Mouse (Mus musculus): Measurements from ENCODE around the gene Cela3a. TPM values are rescaled to one million over a fixed set of nuclear protein-coding genes. Genes with fewer than 3 reads are reported as not detected.
"Not testable (repeated sequence)": the region's sequence is repeated elsewhere in the genome, so short reads cannot be mapped to it uniquely, and the experiment has no call there.

Gene Cela3a
- polyA plus RNA-seq, 1 experiment from 2014 or later = not detected

DNA sequence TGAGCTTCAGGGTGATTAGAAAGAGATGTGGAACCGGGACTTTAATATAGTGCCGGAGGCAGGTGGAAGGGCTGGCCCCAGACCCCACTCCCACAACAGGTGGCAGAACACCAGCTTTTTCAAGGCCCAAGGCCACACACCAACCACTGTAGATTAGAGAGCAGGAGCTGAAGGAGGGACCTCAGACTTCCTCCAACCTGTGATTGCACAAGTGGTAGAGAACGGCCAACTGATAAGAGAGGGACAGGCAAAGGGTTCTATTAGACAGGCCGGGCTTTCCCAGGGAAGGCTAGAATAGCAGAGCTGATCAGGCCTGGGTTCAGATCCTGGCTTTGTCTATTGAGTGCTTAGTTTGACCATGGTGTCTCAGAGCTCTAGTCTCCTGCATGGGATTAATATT, 20.9 kb upstream of the Cela3a start, which contains the start of gene Cela3b:
Gene Cela3b, minus strand, starts transcription at position 39 of the 400 bp plus-strand sequence.
- H3K27me3 ChIP-seq (ENCODE audit: control insufficient read depth, insufficient read depth, low read depth, low read length) = no peaks in the 10 kb centered on the region
- no peaks in the 10 kb centered on the region for H3K9me3 ChIP-seq (ENCODE audit: control insufficient read depth, low read length)
- WGBS = 67% methylated on average over 4 of the region's 4 CpGs
- H3K27ac ChIP-seq (ENCODE audit: low read length) = no peak within 1 kb of the TSS
- H3K36me3 ChIP-seq (ENCODE audit: control insufficient read depth, insufficient read depth, low read length) = no peaks in the 10 kb centered on the region
- H3K4me2 ChIP-seq (ENCODE audit: low read depth, low read length) = no peak within 1 kb of the TSS
- H3K4me3 ChIP-seq (ENCODE audit: low read length) = no peak within 1 kb of the TSS
- ATAC-seq (ENCODE audit: low read depth) = no peak
- no peak within 1 kb of the TSS for H3K9ac ChIP-seq (ENCODE audit: low read length)
- H3K4me1 ChIP-seq (replicated peaks; ENCODE audit: control insufficient read depth, insufficient read depth, low read length) = no peaks in the 10 kb centered on the region

DNA sequence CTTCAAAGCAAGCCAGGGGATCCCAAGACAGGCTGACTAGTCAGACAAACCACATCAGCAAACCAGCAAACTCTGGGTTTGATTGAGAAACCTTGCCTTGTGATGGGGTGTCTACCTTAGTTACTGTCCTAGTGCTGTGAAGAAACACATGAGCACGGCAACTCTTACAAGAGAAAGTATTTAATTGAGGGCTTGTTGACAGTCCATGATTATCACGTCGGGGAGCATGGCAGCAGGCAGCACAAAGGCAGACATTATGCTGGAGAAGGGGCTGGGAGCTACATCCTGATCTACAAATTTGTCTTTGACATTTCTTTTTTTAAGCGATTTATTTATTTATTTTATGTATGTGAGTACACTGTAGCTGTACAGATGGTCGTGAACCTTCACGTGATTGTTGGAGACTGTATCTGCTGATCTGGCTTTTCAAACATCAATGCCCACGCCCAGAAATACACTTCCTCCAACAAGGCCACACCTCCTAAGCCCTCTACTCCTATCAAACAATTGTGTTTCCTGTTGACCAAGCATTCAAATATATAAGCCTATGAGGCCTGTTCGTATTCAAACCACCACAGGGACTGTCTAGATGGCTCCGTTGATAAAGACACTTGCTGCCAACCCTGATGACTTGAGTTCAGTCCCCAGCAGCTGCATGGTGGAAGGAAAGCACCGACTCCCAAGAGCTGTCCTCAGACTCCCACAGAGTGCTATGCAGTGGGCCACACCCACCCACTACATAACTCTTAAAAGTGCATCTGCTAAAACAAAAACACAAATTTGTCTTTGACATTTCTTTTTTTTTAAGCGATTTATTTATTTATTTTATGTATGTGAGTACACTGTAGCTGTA, 8.3 kb upstream of the Cela3a start:
- Histone ChIP-seq H3K36me3 (ENCODE audit: control insufficient read depth, insufficient read depth, low read length) (no peaks in the 10 kb centered on the region), H3K27me3 (ENCODE audit: control insufficient read depth, insufficient read depth, low read depth, low read length) (no peaks in the 10 kb centered on the region), H3K4me1 (replicated peaks; ENCODE audit: control insufficient read depth, insufficient read depth, low read length) (no peaks in the 10 kb centered on the region), H3K9ac (ENCODE audit: low read length) (no peak overlapping the region), H3K4me3 (ENCODE audit: low read length) (no peak overlapping the region), H3K4me2 (ENCODE audit: low read depth, low read length) (no peak overlapping the region), H3K9me3 (ENCODE audit: control insufficient read depth, low read length) (no peaks in the 10 kb centered on the region), H3K27ac (ENCODE audit: low read length) (no peak overlapping the region)
- WGBS = 54% methylated on average over 11 of the region's 11 CpGs
- ATAC-seq (ENCODE audit: low read depth) = no peak

DNA sequence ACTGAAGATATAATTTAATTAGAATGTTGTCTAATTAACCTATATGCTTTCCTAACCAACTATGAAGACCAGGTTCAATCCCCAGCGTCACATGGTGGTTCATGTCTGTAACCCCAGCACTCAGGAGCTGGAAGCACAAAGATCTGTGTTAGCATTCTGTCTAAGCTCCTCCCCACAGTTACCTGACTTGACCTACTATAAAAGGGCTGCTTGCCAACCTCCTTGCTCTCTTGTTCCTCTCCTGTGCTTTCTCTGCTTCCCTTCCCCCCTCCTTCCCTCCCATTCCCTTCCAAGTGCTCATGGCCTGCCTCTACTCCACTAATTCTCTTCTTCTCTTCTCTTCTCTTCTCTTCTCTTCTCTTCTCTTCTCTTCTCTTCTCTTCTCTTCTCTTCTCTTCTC, 5.3 kb upstream of the Cela3a start:
- H3K4me2 ChIP-seq (ENCODE audit: low read depth, low read length) = no peak overlapping the region
- H3K9me3 ChIP-seq (ENCODE audit: control insufficient read depth, low read length) = no peaks in the 10 kb centered on the region
- H3K36me3 ChIP-seq (ENCODE audit: control insufficient read depth, insufficient read depth, low read length) = no peaks in the 10 kb centered on the region
- H3K27ac ChIP-seq (ENCODE audit: low read length) = no peak overlapping the region
- H3K4me1 ChIP-seq (replicated peaks; ENCODE audit: control insufficient read depth, insufficient read depth, low read length) = no peaks in the 10 kb centered on the region
- H3K4me3 ChIP-seq (ENCODE audit: low read length) = no peak overlapping the region
- WGBS = 44% methylated on average over 1 of the region's 1 CpGs
- H3K9ac ChIP-seq (ENCODE audit: low read length) = no peak overlapping the region
- no peak for ATAC-seq (ENCODE audit: low read depth)
- H3K27me3 ChIP-seq (ENCODE audit: control insufficient read depth, insufficient read depth, low read depth, low read length) = no peaks in the 10 kb centered on the region

DNA sequence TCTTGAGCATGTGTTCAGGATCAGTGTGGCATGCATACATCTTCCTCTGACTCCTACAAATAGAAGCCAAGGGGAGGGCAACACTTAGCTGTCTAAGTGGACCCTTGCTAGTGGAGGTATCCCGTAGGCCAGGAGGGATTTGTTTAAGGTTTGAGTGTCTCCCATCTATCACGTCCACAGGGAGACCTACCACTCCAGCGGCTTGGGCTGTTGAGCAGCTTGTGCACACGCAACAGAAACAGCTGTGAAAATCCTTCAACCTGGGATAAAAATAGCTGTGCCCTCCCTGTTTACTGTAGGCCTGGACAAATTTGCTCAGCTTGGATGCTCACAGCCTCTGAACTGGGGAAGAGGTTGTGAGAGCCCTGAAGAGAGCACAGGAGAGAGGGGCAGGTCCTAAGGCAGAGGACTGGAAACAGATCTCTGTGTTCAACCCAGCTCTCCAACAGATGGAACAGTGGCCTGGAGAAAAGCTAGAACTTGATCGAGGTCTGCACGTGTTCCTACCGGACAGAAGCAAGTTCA, 2.7 kb upstream of the Cela3a start:
- ATAC-seq (ENCODE audit: low read depth) = 0 out of 2 replicates have a peak, but pooled peaks have one; percentile 7
- H3K4me2 ChIP-seq (ENCODE audit: low read depth, low read length); H3K9ac ChIP-seq (ENCODE audit: low read length); H3K27ac ChIP-seq (ENCODE audit: low read length); H3K9me3 ChIP-seq (ENCODE audit: control insufficient read depth, low read length); H3K36me3 ChIP-seq (ENCODE audit: control insufficient read depth, insufficient read depth, low read length); H3K27me3 ChIP-seq (ENCODE audit: control insufficient read depth, insufficient read depth, low read depth, low read length); H3K4me1 ChIP-seq (replicated peaks; ENCODE audit: control insufficient read depth, insufficient read depth, low read length); H3K4me3 ChIP-seq (ENCODE audit: low read length): not testable (repeated sequence)
- WGBS = 44% methylated on average over 7 of the region's 7 CpGs

DNA sequence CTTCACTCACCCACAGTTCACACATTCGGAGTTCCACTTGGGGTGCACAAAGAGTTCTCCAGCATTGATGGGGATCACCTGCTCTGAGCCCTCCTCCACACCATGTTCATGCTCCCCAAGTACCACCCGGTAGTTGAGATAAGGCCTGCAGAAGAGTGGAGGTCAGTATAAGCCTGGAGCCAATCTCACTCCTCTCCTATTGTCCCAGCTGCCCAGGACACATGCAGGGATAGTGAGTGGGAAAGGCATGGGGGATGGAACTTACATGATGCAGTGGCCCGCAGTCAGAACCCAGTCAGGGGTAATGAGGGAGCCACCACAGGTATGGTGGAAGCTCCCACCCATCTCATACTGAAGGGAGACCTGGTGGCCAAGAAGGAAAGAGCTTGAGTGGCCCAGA, 4.0 kb downstream of the Cela3a start:
- 82% methylated on average over 3 of the region's 3 CpGs for WGBS
- Histone ChIP-seq H3K4me2 (ENCODE audit: low read depth, low read length) (no peak overlapping the region), H3K36me3 (ENCODE audit: control insufficient read depth, insufficient read depth, low read length) (no peaks in the 10 kb centered on the region), H3K9ac (ENCODE audit: low read length) (no peak overlapping the region), H3K4me1 (replicated peaks; ENCODE audit: control insufficient read depth, insufficient read depth, low read length) (no peaks in the 10 kb centered on the region), H3K9me3 (ENCODE audit: control insufficient read depth, low read length) (no peaks in the 10 kb centered on the region), H3K4me3 (ENCODE audit: low read length) (no peak overlapping the region), H3K27ac (ENCODE audit: low read length) (no peak overlapping the region), H3K27me3 (ENCODE audit: control insufficient read depth, insufficient read depth, low read depth, low read length) (no peaks in the 10 kb centered on the region)
- no peak for ATAC-seq (ENCODE audit: low read depth)

DNA sequence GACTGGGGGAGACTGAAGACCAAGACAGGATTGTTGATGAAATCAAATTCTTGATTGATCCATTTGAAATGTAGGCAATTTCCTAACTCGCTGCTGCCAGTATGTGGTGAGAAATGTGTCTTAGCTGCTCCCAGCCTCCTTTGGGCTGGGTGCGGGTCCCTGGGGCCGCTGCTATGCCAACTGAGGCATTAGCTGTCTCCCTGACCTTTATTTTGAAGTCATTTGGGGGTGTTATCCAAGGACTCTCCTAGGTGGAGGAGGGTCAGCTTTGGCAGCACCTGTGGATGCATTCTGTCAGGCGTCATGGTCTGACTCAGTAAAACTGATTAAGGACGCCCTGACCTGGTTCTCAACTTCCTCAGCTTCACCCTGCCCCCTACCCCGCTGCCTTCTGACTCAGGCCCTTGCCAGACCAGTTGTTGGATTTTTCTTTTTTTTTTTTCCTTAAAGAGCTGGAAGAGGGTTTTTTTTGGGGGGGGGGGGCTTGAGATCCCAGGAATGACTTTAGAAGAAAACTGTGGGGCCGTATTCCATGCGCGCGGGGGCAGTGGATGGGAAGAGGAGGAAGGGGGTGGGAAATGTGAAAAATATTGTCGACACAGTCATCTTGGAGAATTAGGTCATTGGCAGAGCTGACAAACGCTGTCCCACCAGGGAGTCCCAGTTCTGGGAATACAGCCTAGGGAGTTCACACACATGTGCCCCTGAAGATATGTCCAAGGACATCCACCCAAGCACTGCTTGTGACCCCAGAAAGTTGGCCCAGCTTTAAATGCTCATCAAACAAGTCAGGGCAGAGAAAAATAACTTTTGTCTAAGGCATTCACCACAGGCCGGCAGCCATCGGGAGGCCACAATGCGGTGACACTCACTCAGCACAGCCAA, 12.7 kb downstream of the Cela3a start:
- no peaks in the 10 kb centered on the region for H3K4me1 ChIP-seq (replicated peaks; ENCODE audit: control insufficient read depth, insufficient read depth, low read length)
- H3K4me3 ChIP-seq (ENCODE audit: low read length) = no peak overlapping the region
- no peaks in the 10 kb centered on the region for H3K9me3 ChIP-seq (ENCODE audit: control insufficient read depth, low read length)
- WGBS = 65% methylated on average over 15 of the region's 15 CpGs
- H3K36me3 ChIP-seq (ENCODE audit: control insufficient read depth, insufficient read depth, low read length) = no peaks in the 10 kb centered on the region
- H3K4me2 ChIP-seq (ENCODE audit: low read depth, low read length) = no peak overlapping the region
- no peak for ATAC-seq (ENCODE audit: low read depth)
- H3K27me3 ChIP-seq (ENCODE audit: control insufficient read depth, insufficient read depth, low read depth, low read length) = no peaks in the 10 kb centered on the region
- no peak overlapping the region for H3K27ac ChIP-seq (ENCODE audit: low read length)
- H3K9ac ChIP-seq (ENCODE audit: low read length) = no peak overlapping the region

DNA sequence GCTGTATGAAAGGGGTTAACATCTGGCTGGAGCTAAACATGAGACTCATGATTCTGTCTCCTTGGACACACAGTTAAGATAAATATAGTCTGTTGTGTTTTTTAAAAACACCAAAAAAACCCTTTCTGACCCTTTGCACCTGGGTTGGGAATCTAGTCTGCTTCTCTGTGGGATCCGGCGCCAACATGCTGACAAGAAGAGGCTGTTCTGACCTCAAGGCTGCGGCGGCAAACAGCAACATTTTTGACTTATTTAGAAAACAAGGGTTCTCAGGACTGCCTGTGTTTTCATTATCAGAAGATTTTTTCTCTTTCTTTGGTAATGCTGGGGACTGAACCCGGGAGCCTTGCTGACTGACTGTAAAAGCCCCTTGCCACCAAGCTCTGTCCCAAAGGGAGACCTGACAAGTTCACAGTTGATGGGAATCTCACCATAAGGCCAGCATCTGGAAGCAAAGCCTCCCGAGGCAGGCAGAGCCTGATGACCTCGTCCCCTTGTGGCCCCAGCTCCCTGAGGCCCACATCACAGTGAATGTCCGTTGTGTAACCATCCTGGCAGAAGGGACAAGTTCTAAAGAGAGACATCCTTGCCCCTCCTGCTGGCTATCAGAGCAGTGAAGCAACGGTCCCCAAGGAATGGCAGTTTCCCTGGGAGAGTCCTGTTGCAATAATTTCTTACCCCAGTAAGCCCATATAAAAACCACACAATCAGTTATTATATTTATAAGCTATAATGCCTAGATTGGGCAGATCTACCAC, 16.0 kb downstream of the Cela3a start:
- no peak overlapping the region for H3K4me3 ChIP-seq (ENCODE audit: low read length)
- H3K9ac ChIP-seq (ENCODE audit: low read length) = no peak overlapping the region
- H3K36me3 ChIP-seq (ENCODE audit: control insufficient read depth, insufficient read depth, low read length) = no peaks in the 10 kb centered on the region
- no peak overlapping the region for H3K27ac ChIP-seq (ENCODE audit: low read length)
- no peaks in the 10 kb centered on the region for H3K9me3 ChIP-seq (ENCODE audit: control insufficient read depth, low read length)
- WGBS = 59% methylated on average over 9 of the region's 9 CpGs
- H3K4me2 ChIP-seq (ENCODE audit: low read depth, low read length) = no peak overlapping the region
- no peaks in the 10 kb centered on the region for H3K27me3 ChIP-seq (ENCODE audit: control insufficient read depth, insufficient read depth, low read depth, low read length)
- no peak for ATAC-seq (ENCODE audit: low read depth)
- H3K4me1 ChIP-seq (replicated peaks; ENCODE audit: control insufficient read depth, insufficient read depth, low read length) = no peaks in the 10 kb centered on the region

DNA sequence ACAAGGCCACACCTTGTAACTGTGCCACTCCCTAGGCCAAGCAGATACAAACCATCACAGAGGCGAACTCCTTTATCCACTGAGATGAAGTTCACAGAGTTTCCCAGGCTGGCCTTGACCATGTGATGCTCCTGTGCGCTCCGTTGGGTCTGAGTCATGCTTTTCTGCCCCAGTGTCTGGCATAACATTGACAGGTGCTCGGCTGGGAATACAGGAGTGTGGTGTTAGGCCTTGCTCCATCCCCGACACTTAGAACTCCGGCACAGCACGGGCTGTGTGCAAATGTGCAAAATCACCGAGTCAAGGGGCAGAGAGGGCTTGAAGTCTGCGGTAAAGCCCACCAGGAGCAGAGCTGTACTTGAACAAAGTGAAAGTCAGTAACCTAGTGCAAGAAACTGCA, 16.7 kb downstream of the Cela3a start:
- ATAC-seq (ENCODE audit: low read depth) = no peak
- no peaks in the 10 kb centered on the region for H3K27me3 ChIP-seq (ENCODE audit: control insufficient read depth, insufficient read depth, low read depth, low read length)
- no peak overlapping the region for H3K4me2 ChIP-seq (ENCODE audit: low read depth, low read length)
- WGBS = 83% methylated on average over 9 of the region's 9 CpGs
- no peak overlapping the region for H3K4me3 ChIP-seq (ENCODE audit: low read length)
- H3K4me1 ChIP-seq (replicated peaks; ENCODE audit: control insufficient read depth, insufficient read depth, low read length) = no peaks in the 10 kb centered on the region
- no peaks in the 10 kb centered on the region for H3K36me3 ChIP-seq (ENCODE audit: control insufficient read depth, insufficient read depth, low read length)
- no peak overlapping the region for H3K27ac ChIP-seq (ENCODE audit: low read length)
- H3K9ac ChIP-seq (ENCODE audit: low read length) = no peak overlapping the region
- no peaks in the 10 kb centered on the region for H3K9me3 ChIP-seq (ENCODE audit: control insufficient read depth, low read length)

Data from lung, embryonic 16.5 days (tissue).